In genomic region chr9:103624649-103625048, GRCm38 (mm10) we compare ENCODE assay signal across 8 mouse cellular contexts.
DNase-seq lines count a peak whose midpoint lies in the region; ATAC-seq lines count a peak whose summit lies in the region.

No protein-coding gene starts in this region.

- H3K4me3 ChIP-seq in limb, embryonic 10.5 days = no peak overlapping the region

- H3K4me1 ChIP-seq in limb, embryonic 10.5 days = peaks cover 16% of the 10 kb centered on the region

- no peaks in the 10 kb centered on the region for H3K36me3 ChIP-seq in limb, embryonic 10.5 days

- H3K27me3 ChIP-seq in limb, embryonic 10.5 days (ENCODE audit: low read depth, poor library complexity, severe bottlenecking) = no peaks in the 10 kb centered on the region

- WGBS in limb, embryonic 10.5 days = 52% methylated on average over 1 of the region's 1 CpGs

- H3K27ac ChIP-seq in limb, embryonic 10.5 days = no peak overlapping the region

- H3K9me3 ChIP-seq in limb, embryonic 10.5 days (replicated peaks) = no peaks in the 10 kb centered on the region

- DNase-seq in A20 (ENCODE audit: low read depth, low spot score) = peak; percentile 81
- DNase-seq in T-cell, adult 2 months (ENCODE audit: low spot score) = peak; percentile 18
- DNase-seq in cerebellum, postnatal 25 days = peak; percentile 62 to 83
- DNase-seq in kidney, adult 8-10 months = peak; percentile 72 to 73
- peak; percentile 63 for DNase-seq in limb, embryonic 10.5 days (ENCODE audit: low spot score)
- peak; percentile 50 for DNase-seq in neural tube, embryonic 10.5 days (ENCODE audit: extremely low spot score, low spot score)
- peak; percentile 50 for DNase-seq in testis, postnatal 14 days (ENCODE audit: low spot score)

- peak; percentile 63 for ATAC-seq in granulocyte monocyte progenitor cell, adult 5-6 weeks (replicated peaks; ENCODE audit: poor library complexity, severe bottlenecking)

Comparison
In these comparisons a context has a peak if more than half of its experiments do, and no peak if none do; other contexts are left out.
1. DNase-seq: peak in every context shown above with its lines; median percentile 81 in A20; 72 in cerebellum, postnatal 25 days; 72 in kidney, adult 8-10 months; 63 in limb, embryonic 10.5 days; 50 in neural tube, embryonic 10.5 days; 50 in testis, postnatal 14 days; 18 in T-cell, adult 2 months.